Mouse (Mus musculus): ENCODE measurements at regions not wholly inside any gene's neighbourhood (a gene's known extent, or its start where the extent isn't known, plus 50 kb on each side); places are given as distances from the start of the nearest gene placed in this dataset.

GRCm38 (mm10) chr6:49999365-49999764, 110.7 kb upstream of the Mpp6 start:
- Histone ChIP-seq H3K9me3 (replicated peaks) (no peaks in the 10 kb centered on the region), H3K36me3 (no peaks in the 10 kb centered on the region), H3K4me2 (no peak overlapping the region), H3K4me3 (replicated peaks) (no peak overlapping the region), H3K27me3 (no peaks in the 10 kb centered on the region), H3K4me1 (replicated peaks) (no peaks in the 10 kb centered on the region), H3K27ac (no peak overlapping the region), H3K9ac (no peak overlapping the region)
- 80% methylated on average over 11 of the region's 11 CpGs for WGBS (ENCODE audit: insufficient replicate concordance)
- ATAC-seq (ENCODE audit: low read depth) (no peak), DNase-seq (no peak)

- Histone ChIP-seq H3K9ac (no peak overlapping the region), H3K27ac (no peak overlapping the region), H3K27me3 (no peaks in the 10 kb centered on the region), H3K4me1 (replicated peaks) (peaks cover 20% of the 10 kb centered on the region), H3K9me3 (replicated peaks) (no peaks in the 10 kb centered on the region), H3K4me2 (no peak overlapping the region), H3K36me3 (no peaks in the 10 kb centered on the region), H3K4me3 (replicated peaks) (no peak overlapping the region)
- DNase-seq (no peak), ATAC-seq (ENCODE audit: low read depth) (no peak)
- WGBS (ENCODE audit: insufficient replicate concordance): 41% methylated on average over 4 of the region's 4 CpGs
These were observed 102.0 kb upstream of the Mpp6 start for GRCm38 (mm10) chr6:50008074-50008473.

- no peaks in the 10 kb centered on the region for H3K36me3 ChIP-seq
- DNase-seq (no peak), ATAC-seq (ENCODE audit: low read depth) (no peak)
- peaks cover 20% of the 10 kb centered on the region for H3K4me1 ChIP-seq (replicated peaks)
- H3K27ac ChIP-seq: no peak overlapping the region
- H3K4me3 ChIP-seq (replicated peaks): no peak overlapping the region
- WGBS (ENCODE audit: insufficient replicate concordance): 17% methylated on average over 3 of the region's 3 CpGs
- H3K4me2 ChIP-seq: no peak overlapping the region
- H3K9ac ChIP-seq: no peak overlapping the region
- no peaks in the 10 kb centered on the region for H3K9me3 ChIP-seq (replicated peaks)
- no peaks in the 10 kb centered on the region for H3K27me3 ChIP-seq
These were observed 101.2 kb upstream of the Mpp6 start for GRCm38 (mm10) chr6:50008869-50009268.

DNA sequence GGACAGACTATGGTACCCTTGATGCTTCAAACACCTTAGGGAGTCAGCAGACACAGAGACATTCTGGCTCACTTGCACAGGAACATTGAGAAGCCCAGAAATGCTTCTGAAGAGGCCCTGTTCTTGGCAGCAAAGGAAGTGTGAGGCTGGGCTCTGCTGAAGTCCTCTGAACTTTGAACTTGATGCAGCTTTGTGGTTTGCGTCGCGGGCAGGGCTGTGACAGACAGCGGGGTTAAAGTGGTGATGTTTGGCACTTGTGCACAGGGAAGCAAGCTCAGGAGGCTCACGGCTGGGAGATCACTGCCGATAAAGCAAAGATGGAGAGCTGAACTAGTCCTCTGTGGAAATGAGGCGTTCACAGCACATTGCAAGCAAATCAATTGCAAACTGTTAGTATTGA, 100.7 kb upstream of the Mpp6 start:
- no peak for ATAC-seq (ENCODE audit: low read depth)
- no peaks in the 10 kb centered on the region for H3K27me3 ChIP-seq
- no peaks in the 10 kb centered on the region for H3K36me3 ChIP-seq

GRCm38 (mm10) chr6:50009856-50010255, 100.2 kb upstream of the Mpp6 start:
- ATAC-seq (ENCODE audit: low read depth) (no peak), DNase-seq (no peak)
- H3K27me3 ChIP-seq: no peaks in the 10 kb centered on the region
- H3K9me3 ChIP-seq (replicated peaks): no peaks in the 10 kb centered on the region
- H3K4me1 ChIP-seq (replicated peaks): peaks cover 20% of the 10 kb centered on the region
- H3K27ac ChIP-seq: no peak overlapping the region
- H3K4me3 ChIP-seq (replicated peaks): no peak overlapping the region
- no peaks in the 10 kb centered on the region for H3K36me3 ChIP-seq
- 46% methylated on average over 5 of the region's 5 CpGs for WGBS (ENCODE audit: insufficient replicate concordance)
- no peak overlapping the region for H3K4me2 ChIP-seq
- no peak overlapping the region for H3K9ac ChIP-seq

More for the DNA sequence above, 100.7 kb upstream of the Mpp6 start:
- H3K4me2 ChIP-seq: no peak overlapping the region
- H3K4me1 ChIP-seq (replicated peaks): peaks cover 20% of the 10 kb centered on the region
- H3K9me3 ChIP-seq (replicated peaks): no peaks in the 10 kb centered on the region
- no peak overlapping the region for H3K27ac ChIP-seq
- H3K4me3 ChIP-seq (replicated peaks): no peak overlapping the region
- DNase-seq: no peak
- 7% methylated on average over 7 of the region's 7 CpGs for WGBS (ENCODE audit: insufficient replicate concordance)
- no peak overlapping the region for H3K9ac ChIP-seq

- no peak for DNase-seq
- no peak overlapping the region for H3K4me2 ChIP-seq
- H3K4me1 ChIP-seq (replicated peaks): peaks cover 20% of the 10 kb centered on the region
- no peaks in the 10 kb centered on the region for H3K27me3 ChIP-seq
- H3K4me3 ChIP-seq (replicated peaks): no peak overlapping the region
- H3K36me3 ChIP-seq: no peaks in the 10 kb centered on the region
- ATAC-seq (ENCODE audit: low read depth): no peak
- no peaks in the 10 kb centered on the region for H3K9me3 ChIP-seq (replicated peaks)
- 27% methylated on average over 12 of the region's 12 CpGs for WGBS (ENCODE audit: insufficient replicate concordance)
- no peak overlapping the region for H3K27ac ChIP-seq
- H3K9ac ChIP-seq: no peak overlapping the region
These were observed 99.0 kb upstream of the Mpp6 start for GRCm38 (mm10) chr6:50011071-50011470.

DNA sequence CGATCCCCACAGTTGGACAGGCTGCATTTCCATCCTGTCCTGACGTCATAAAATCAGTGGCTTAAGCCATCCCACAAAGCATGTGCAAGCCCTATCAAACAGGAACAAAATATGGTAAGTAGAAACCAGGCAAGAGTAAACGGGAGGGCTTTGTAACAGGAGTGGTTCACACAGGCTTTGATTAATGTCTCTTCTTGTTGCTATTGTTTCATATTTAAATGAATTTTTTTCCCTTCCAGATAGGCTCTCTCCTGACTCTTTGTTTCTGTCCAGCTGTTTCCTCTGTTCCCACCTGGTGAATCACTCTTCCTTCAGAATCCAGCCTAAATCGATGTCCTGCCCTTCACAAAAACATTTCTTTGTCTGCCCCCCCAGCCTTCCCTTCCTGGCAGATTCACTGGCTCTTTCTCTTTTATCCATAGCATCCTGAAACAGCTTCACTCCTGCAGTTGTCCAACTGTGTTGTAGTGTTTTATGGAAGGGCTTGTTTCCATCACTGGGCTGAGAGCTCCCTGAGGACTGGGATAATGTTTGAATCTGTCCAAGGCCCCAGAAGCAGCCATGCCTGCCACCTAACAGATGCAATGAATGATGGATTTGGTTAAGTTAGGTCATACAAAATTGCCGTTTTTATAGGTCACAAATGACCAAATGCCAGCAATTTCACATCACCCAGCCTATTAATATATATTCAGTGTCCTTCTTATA, 98.1 kb upstream of the Mpp6 start:
- H3K27me3 ChIP-seq: no peaks in the 10 kb centered on the region
- ATAC-seq (ENCODE audit: low read depth) (no peak), DNase-seq (no peak)
- WGBS (ENCODE audit: insufficient replicate concordance): 47% methylated on average over 5 of the region's 5 CpGs
- H3K36me3 ChIP-seq: no peaks in the 10 kb centered on the region
- peaks cover 20% of the 10 kb centered on the region for H3K4me1 ChIP-seq (replicated peaks)
- H3K4me2 ChIP-seq: no peak overlapping the region
- H3K9ac ChIP-seq: no peak overlapping the region
- no peak overlapping the region for H3K27ac ChIP-seq
- H3K9me3 ChIP-seq (replicated peaks): no peaks in the 10 kb centered on the region
- no peak overlapping the region for H3K4me3 ChIP-seq (replicated peaks)

GRCm38 (mm10) chr6:50013067-50013466, 97.0 kb upstream of the Mpp6 start:
- 66% methylated on average over 5 of the region's 5 CpGs for WGBS (ENCODE audit: insufficient replicate concordance)
- H3K4me2 ChIP-seq: no peak overlapping the region
- no peak for ATAC-seq (ENCODE audit: low read depth)
- H3K4me3 ChIP-seq (replicated peaks): no peak overlapping the region
- H3K27ac ChIP-seq: no peak overlapping the region
- no peaks in the 10 kb centered on the region for H3K27me3 ChIP-seq
- peaks cover 20% of the 10 kb centered on the region for H3K4me1 ChIP-seq (replicated peaks)
- no peak overlapping the region for H3K9ac ChIP-seq
- no peaks in the 10 kb centered on the region for H3K9me3 ChIP-seq (replicated peaks)
- DNase-seq: no peak
- H3K36me3 ChIP-seq: no peaks in the 10 kb centered on the region

- Histone ChIP-seq H3K4me2 (no peak overlapping the region), H3K9ac (no peak overlapping the region), H3K4me1 (replicated peaks) (peaks cover 12% of the 10 kb centered on the region), H3K9me3 (replicated peaks) (no peaks in the 10 kb centered on the region), H3K36me3 (no peaks in the 10 kb centered on the region), H3K4me3 (replicated peaks) (no peak overlapping the region), H3K27me3 (no peaks in the 10 kb centered on the region), H3K27ac (no peak overlapping the region)
- ATAC-seq (ENCODE audit: low read depth) (no peak), DNase-seq (no peak)
- WGBS (ENCODE audit: insufficient replicate concordance): 76% methylated on average over 7 of the region's 7 CpGs
These were observed 96.2 kb upstream of the Mpp6 start for GRCm38 (mm10) chr6:50013842-50014241.

- ATAC-seq (ENCODE audit: low read depth) (no peak), DNase-seq (no peak)
- Histone ChIP-seq H3K9ac (no peak overlapping the region), H3K36me3 (no peaks in the 10 kb centered on the region), H3K4me2 (no peak overlapping the region), H3K4me1 (replicated peaks) (0 out of 2 replicates have a peak, but pooled peaks cover 3% of the 10 kb centered on the region), H3K9me3 (replicated peaks) (no peaks in the 10 kb centered on the region), H3K27me3 (no peaks in the 10 kb centered on the region), H3K4me3 (replicated peaks) (no peak overlapping the region), H3K27ac (no peak overlapping the region)
- WGBS (ENCODE audit: insufficient replicate concordance): 51% methylated on average over 6 of the region's 6 CpGs
These were observed 82.1 kb upstream of the Mpp6 start for GRCm38 (mm10) chr6:50027981-50028380.

DNA sequence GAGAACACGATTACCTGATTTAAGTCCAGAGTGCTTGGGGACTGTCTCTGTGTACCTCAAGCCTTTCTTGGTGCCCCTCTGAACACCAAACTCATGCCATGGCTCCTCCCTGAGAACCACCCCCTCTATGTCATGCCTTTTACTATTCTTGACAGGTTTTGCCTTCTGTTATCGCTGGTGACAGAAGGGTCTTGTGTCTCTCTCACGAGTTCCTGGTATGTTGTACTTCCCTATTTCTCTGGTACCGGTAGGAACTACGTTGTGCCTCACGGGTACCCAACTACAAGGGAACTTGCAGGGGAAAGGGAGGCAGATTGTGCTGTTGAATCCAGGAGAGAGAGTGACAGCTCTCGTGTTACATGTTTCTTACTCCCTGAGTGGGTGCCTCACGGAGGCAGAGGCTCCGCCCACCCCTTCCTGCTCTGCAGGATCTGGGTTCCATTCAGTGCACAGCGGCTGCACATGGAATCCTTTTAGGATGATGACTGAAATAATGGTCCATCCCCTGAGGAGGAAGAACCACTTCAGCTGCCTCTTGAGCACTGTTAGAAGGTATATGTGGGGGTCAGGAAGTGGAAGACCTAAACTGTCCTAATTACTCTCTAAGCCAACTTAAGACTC, 80.0 kb upstream of the Mpp6 start:
- H3K9ac ChIP-seq: no peak overlapping the region
- H3K27ac ChIP-seq: no peak overlapping the region
- no peak for ATAC-seq (ENCODE audit: low read depth)
- no peaks in the 10 kb centered on the region for H3K9me3 ChIP-seq (replicated peaks)
- WGBS (ENCODE audit: insufficient replicate concordance): 24% methylated on average over 10 of the region's 10 CpGs
- no peaks in the 10 kb centered on the region for H3K27me3 ChIP-seq
- no peak overlapping the region for H3K4me3 ChIP-seq (replicated peaks)
- H3K4me1 ChIP-seq (replicated peaks): 0 out of 2 replicates have a peak, but pooled peaks cover 3% of the 10 kb centered on the region
- H3K4me2 ChIP-seq: peak overlapping the region; percentile 38
- H3K36me3 ChIP-seq: no peaks in the 10 kb centered on the region
- peak; percentile 2 for DNase-seq

DNA sequence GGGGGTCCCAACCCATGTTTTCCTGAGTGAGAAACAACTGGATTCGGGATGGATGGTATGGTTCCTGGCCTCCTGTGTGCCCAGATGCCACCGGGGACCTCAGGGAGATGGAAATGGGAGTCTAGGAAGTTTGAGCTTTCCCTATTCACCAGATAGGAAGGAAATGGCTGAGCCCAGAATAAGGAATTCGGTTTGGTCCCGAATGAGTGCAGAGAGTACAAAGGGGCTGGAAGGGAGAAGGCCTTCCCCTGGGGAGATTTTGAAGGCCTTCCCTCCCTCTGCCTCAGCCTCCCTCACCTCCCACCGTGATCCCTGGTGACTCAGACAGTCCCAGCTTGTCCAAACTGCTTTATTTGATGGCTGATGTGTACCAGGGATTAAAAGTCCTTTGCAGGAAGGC, 78.7 kb upstream of the Mpp6 start:
- no peak for DNase-seq
- H3K9ac ChIP-seq: no peak overlapping the region
- H3K27ac ChIP-seq: no peak overlapping the region
- H3K4me1 ChIP-seq (replicated peaks): 0 out of 2 replicates have a peak, but pooled peaks cover 3% of the 10 kb centered on the region
- ATAC-seq (ENCODE audit: low read depth): no peak
- H3K27me3 ChIP-seq: no peaks in the 10 kb centered on the region
- H3K9me3 ChIP-seq (replicated peaks): no peaks in the 10 kb centered on the region
- no peaks in the 10 kb centered on the region for H3K36me3 ChIP-seq
- H3K4me2 ChIP-seq: no peak overlapping the region
- 56% methylated on average over 5 of the region's 5 CpGs for WGBS (ENCODE audit: insufficient replicate concordance)
- H3K4me3 ChIP-seq (replicated peaks): no peak overlapping the region

All from liver, embryonic 13.5 days (tissue).